Mouse (Mus musculus) brain, embryonic 14.5 days (tissue): ENCODE data around the gene Gm49368.

Experiments used
- CTCF ChIP-seq: fragments of 200-500 bp; IDR thresholded peaks from 2 replicates; pipeline ENCODE4 v1.5.1; 2012; ENCODE audit warnings: inconsistent platforms, mild to moderate bottlenecking, moderate library complexity, borderline replicate concordance; ENCODE audit not compliant: insufficient read depth, insufficient read length; ENCODE audit errors: extremely low read depth
- POLR2A ChIP-seq: fragments of 200-500 bp; IDR thresholded peaks from 2 replicates; pipeline ENCODE4 v1.6.1; 2012; ENCODE audit warnings: mild to moderate bottlenecking, inconsistent platforms, borderline replicate concordance; ENCODE audit not compliant: poor library complexity, insufficient read depth, insufficient read length, severe bottlenecking; ENCODE audit errors: extremely low read depth

DNA sequence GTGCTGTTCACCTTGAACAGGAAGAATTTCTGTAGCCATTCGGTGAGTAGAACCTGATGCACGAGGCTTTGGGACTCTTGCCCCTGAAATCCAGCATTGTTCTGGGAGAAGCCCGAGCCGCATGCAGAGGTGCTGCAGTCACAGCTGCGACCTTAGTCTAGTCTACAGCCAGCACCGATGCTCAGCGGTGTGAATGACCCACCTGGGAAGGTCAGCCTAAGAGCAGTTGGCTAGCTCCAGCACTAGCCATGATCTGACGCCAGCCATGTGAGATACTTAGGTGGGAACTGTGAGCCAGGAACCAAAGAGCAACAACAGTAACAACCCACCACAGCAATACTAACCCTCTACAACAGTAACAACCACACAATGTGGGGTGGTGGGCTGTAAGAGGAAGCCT is 4.6 kb upstream of the Gm49368 start:
- TF ChIP-seq POLR2A (no peak), CTCF (no peak)
